Mouse (Mus musculus): ENCODE results near the gene Plekhh2. TPM values are rescaled to one million over a fixed set of nuclear protein-coding genes. Genes with fewer than 3 reads are reported as not detected.

The Plekhh2 gene
- polyA plus RNA-seq, 1 experiment from 2014 or later: 0.31 TPM

GRCm38 (mm10) chr17:84615811-84616210 lies 104.1 kb downstream of the Plekhh2 start:
- 86% methylated on average over 11 of the region's 11 CpGs for WGBS (ENCODE audit: insufficient replicate concordance)
- no peak overlapping the region for H3K27ac ChIP-seq (ENCODE audit: low read depth)
- TF ChIP-seq CTCF (IDR thresholded peaks at IDR 0.05; ENCODE audit: low read depth): no peak
- no peak for TF ChIP-seq EP300 (IDR thresholded peaks at IDR 0.05; ENCODE audit: low read depth)
- H3K9ac ChIP-seq (replicated peaks): no peak overlapping the region
- H3K4me1 ChIP-seq (ENCODE audit: insufficient read depth): peaks cover 8% of the 10 kb centered on the region; the same call in 1 of the 2 replicates
- no peaks in the 10 kb centered on the region for H3K36me3 ChIP-seq (replicated peaks; ENCODE audit: insufficient read depth, low read length)
- no peak for DNase-seq
- no peak overlapping the region for H3K4me2 ChIP-seq (ENCODE audit: low read depth, low read length)
- no peak for ATAC-seq
- H3K9me3 ChIP-seq (ENCODE audit: low read length): no peaks in the 10 kb centered on the region
- H3K27me3 ChIP-seq (ENCODE audit: insufficient read depth, low read length): no peaks in the 10 kb centered on the region
- no peak overlapping the region for H3K4me3 ChIP-seq (ENCODE audit: low read depth, low read length)

DNA sequence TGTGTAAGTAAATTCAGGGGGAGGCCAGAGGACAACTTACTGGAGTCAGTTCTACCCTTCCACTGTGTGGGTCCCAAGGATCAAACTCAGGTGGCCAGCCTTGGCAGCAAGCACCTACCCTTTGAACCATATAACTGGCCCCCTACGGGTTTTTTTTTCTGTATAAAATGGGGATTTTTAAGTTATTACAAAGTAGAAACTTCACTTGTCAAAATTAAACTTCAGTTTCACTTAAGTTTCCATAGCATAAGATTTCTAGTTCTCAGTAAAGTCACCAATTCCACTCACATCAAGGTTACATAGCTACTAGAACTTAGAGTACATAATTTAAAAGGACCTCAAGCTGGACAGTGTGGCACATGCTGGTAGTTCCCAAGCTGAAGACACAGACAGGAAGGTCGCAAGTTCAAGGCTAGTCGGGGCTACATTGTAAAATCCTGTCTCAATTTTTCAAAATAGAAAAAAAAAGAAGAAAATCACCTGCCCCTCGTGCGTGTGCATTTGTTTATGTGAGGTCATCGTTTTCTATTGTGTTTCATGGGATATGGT lies 104.9 kb downstream of the Plekhh2 start:
- DNase-seq (no peak), ATAC-seq (no peak)
- Histone ChIP-seq H3K9me3 (ENCODE audit: low read length) (no peaks in the 10 kb centered on the region), H3K4me3 (ENCODE audit: low read depth, low read length) (no peak overlapping the region), H3K36me3 (replicated peaks; ENCODE audit: insufficient read depth, low read length) (no peaks in the 10 kb centered on the region), H3K9ac (replicated peaks) (no peak overlapping the region), H3K27ac (ENCODE audit: low read depth) (no peak overlapping the region), H3K27me3 (ENCODE audit: insufficient read depth, low read length) (no peaks in the 10 kb centered on the region), H3K4me1 (ENCODE audit: insufficient read depth) (peaks cover 8% of the 10 kb centered on the region; the same call in 1 of the 2 replicates), H3K4me2 (ENCODE audit: low read depth, low read length) (no peak overlapping the region)
- no peak for TF ChIP-seq CTCF (IDR thresholded peaks at IDR 0.05; ENCODE audit: low read depth)
- no peak for TF ChIP-seq EP300 (IDR thresholded peaks at IDR 0.05; ENCODE audit: low read depth)
- WGBS (ENCODE audit: insufficient replicate concordance): 66% methylated on average over 6 of the region's 6 CpGs

- H3K4me3 ChIP-seq (ENCODE audit: low read depth, low read length): no peak overlapping the region
- no peak overlapping the region for H3K4me2 ChIP-seq (ENCODE audit: low read depth, low read length)
- H3K4me1 ChIP-seq (ENCODE audit: insufficient read depth): 0 out of 2 replicates have a peak, but pooled peaks cover 2% of the 10 kb centered on the region
- DNase-seq (no peak), ATAC-seq (no peak)
- H3K9me3 ChIP-seq (ENCODE audit: low read length): no peaks in the 10 kb centered on the region
- H3K27ac ChIP-seq (ENCODE audit: low read depth): no peak overlapping the region
- H3K36me3 ChIP-seq (replicated peaks; ENCODE audit: insufficient read depth, low read length): no peaks in the 10 kb centered on the region
- H3K27me3 ChIP-seq (ENCODE audit: insufficient read depth, low read length): no peaks in the 10 kb centered on the region
- WGBS (ENCODE audit: insufficient replicate concordance): 80% methylated on average over 6 of the region's 6 CpGs
- H3K9ac ChIP-seq (replicated peaks): no peak overlapping the region
- TF ChIP-seq EP300 (IDR thresholded peaks at IDR 0.05; ENCODE audit: low read depth): no peak
- no peak for TF ChIP-seq CTCF (IDR thresholded peaks at IDR 0.05; ENCODE audit: low read depth)
These were observed 106.3 kb downstream of the Plekhh2 start for GRCm38 (mm10) chr17:84617953-84618352.

DNA sequence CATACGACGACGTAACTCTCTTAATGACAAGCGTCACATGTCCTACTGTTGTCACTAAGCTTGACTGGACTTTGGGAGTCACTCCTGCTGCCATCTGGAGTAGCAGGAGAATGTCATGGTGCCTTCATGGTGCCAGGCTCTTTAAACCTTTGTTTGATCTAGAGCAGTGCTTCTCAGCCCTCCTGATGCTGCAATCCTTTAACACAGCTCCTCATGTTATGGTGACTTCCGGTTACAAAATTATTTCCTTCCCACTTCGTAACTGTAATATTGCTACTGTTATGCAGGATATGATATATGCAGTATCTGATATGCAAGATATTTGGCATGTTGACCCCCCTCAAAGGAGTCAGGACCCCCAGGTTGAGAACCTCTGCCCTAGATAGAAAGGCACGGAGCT lies 107.4 kb downstream of the Plekhh2 start:
- H3K27ac ChIP-seq (ENCODE audit: low read depth): peak overlapping the region; percentile 69
- TF ChIP-seq EP300 (IDR thresholded peaks at IDR 0.05; ENCODE audit: low read depth) (no peak), CTCF (IDR thresholded peaks at IDR 0.05; ENCODE audit: low read depth) (no peak)
- ATAC-seq (0 out of 2 replicates have a peak, but pooled peaks have one; percentile 29), DNase-seq (no peak)
- no peak overlapping the region for H3K9ac ChIP-seq (replicated peaks)
- no peaks in the 10 kb centered on the region for H3K27me3 ChIP-seq (ENCODE audit: insufficient read depth, low read length)
- H3K4me1 ChIP-seq (ENCODE audit: insufficient read depth): 0 out of 2 replicates have a peak, but pooled peaks cover 2% of the 10 kb centered on the region
- no peaks in the 10 kb centered on the region for H3K36me3 ChIP-seq (replicated peaks; ENCODE audit: insufficient read depth, low read length)
- 68% methylated on average over 7 of the region's 7 CpGs for WGBS (ENCODE audit: insufficient replicate concordance)
- no peaks in the 10 kb centered on the region; the same call in 1 of the 2 replicates for H3K9me3 ChIP-seq (ENCODE audit: low read length)
- no peak overlapping the region for H3K4me2 ChIP-seq (ENCODE audit: low read depth, low read length)
- no peak overlapping the region for H3K4me3 ChIP-seq (ENCODE audit: low read depth, low read length)

- H3K27me3 ChIP-seq (ENCODE audit: insufficient read depth, low read length): no peaks in the 10 kb centered on the region
- whole genome bisulfite sequencing (ENCODE audit: insufficient replicate concordance): 73% methylated on average over 3 of the region's 3 CpGs
- ATAC-seq: no peak
These were observed 108.4 kb downstream of the Plekhh2 start for GRCm38 (mm10) chr17:84620076-84620475.

GRCm38 (mm10) chr17:84620610-84621009 lies 108.9 kb downstream of the Plekhh2 start:
- no peak for DNase-seq
- no peak overlapping the region for H3K9ac ChIP-seq (replicated peaks)
- no peak overlapping the region for H3K4me2 ChIP-seq (ENCODE audit: low read depth, low read length)
- TF ChIP-seq CTCF (IDR thresholded peaks at IDR 0.05; ENCODE audit: low read depth): no peak
- TF ChIP-seq EP300 (IDR thresholded peaks at IDR 0.05; ENCODE audit: low read depth): no peak
- H3K36me3 ChIP-seq (replicated peaks; ENCODE audit: insufficient read depth, low read length): no peaks in the 10 kb centered on the region
- no peaks in the 10 kb centered on the region for H3K27me3 ChIP-seq (ENCODE audit: insufficient read depth, low read length)
- H3K4me1 ChIP-seq (ENCODE audit: insufficient read depth): 0 out of 2 replicates have a peak, but pooled peaks cover 2% of the 10 kb centered on the region
- ATAC-seq: no peak
- H3K4me3 ChIP-seq (ENCODE audit: low read depth, low read length): no peak overlapping the region
- H3K9me3 ChIP-seq (ENCODE audit: low read length): no peaks in the 10 kb centered on the region; the same call in 1 of the 2 replicates
- 63% methylated on average over 6 of the region's 6 CpGs for WGBS (ENCODE audit: insufficient replicate concordance)
- peak overlapping the region; percentile 69; the same call in 1 of the 2 replicates for H3K27ac ChIP-seq (ENCODE audit: low read depth)

More at GRCm38 (mm10) chr17:84620076-84620475, 108.4 kb downstream of the Plekhh2 start:
- H3K4me2 ChIP-seq (ENCODE audit: low read depth, low read length): no peak overlapping the region
- DNase-seq: no peak
- no peaks in the 10 kb centered on the region; the same call in 1 of the 2 replicates for H3K9me3 ChIP-seq (ENCODE audit: low read length)
- no peak overlapping the region for H3K9ac ChIP-seq (replicated peaks)
- TF ChIP-seq EP300 (IDR thresholded peaks at IDR 0.05; ENCODE audit: low read depth) (no peak), CTCF (IDR thresholded peaks at IDR 0.05; ENCODE audit: low read depth) (no peak)
- no peak overlapping the region for H3K4me3 ChIP-seq (ENCODE audit: low read depth, low read length)
- no peaks in the 10 kb centered on the region for H3K36me3 ChIP-seq (replicated peaks; ENCODE audit: insufficient read depth, low read length)
- peak overlapping the region; percentile 69; the same call in 1 of the 2 replicates for H3K27ac ChIP-seq (ENCODE audit: low read depth)
- 0 out of 2 replicates have a peak, but pooled peaks cover 2% of the 10 kb centered on the region for H3K4me1 ChIP-seq (ENCODE audit: insufficient read depth)
